Mouse (Mus musculus) megakaryocyte, embryonic 14.5 days (primary cell): ENCODE measurements around the gene Spocd1. TPM values are rescaled to one million over a fixed set of nuclear protein-coding genes. Genes with fewer than 3 reads are reported as not detected.
"Not testable (repeated sequence)": the region's sequence is repeated elsewhere in the genome, so short reads cannot be mapped to it uniquely, and the experiment has no call there.

Source experiments
- H3K27me3 ChIP-seq: replicated peaks from 2 replicates; pipeline ENCODE3; 2012; ENCODE audit warnings: inconsistent platforms
- H3K36me3 ChIP-seq: replicated peaks from 2 replicates; pipeline ENCODE3; 2012; ENCODE audit warnings: low read length, inconsistent platforms, mixed read lengths
- H3K4me1 ChIP-seq: 2 replicates; pipeline ENCODE4 v1.6.1; 2012; ENCODE audit warnings: inconsistent platforms
- H3K4me3 ChIP-seq: replicated peaks from 2 replicates; pipeline ENCODE3; 2012; ENCODE audit warnings: moderate library complexity, mild to moderate bottlenecking, inconsistent platforms
- H3K9me3 ChIP-seq: 2 replicates; pipeline ENCODE4 v1.6.1; 2012; ENCODE audit warnings: inconsistent platforms
- FLI1 ChIP-seq: IDR thresholded peaks from 2 replicates; pipeline ENCODE4 v1.6.1; 2012; ENCODE audit warnings: low read length, inconsistent platforms, mixed read lengths
- GATA1 ChIP-seq: IDR thresholded peaks from 3 replicates; pipeline ENCODE4 v1.6.1; 2012; ENCODE audit warnings: mixed read lengths, low read length, inconsistent platforms, borderline replicate concordance
- polyA plus RNA-seq: library from polyadenylated mRNA; stranded (reverse); fragments of >175 nt; gene quantifications from 2 replicates; pipeline ENCODE4 v1.2.3, GENCODE M21; 2012; ENCODE audit warnings: low replicate concordance; ENCODE audit not compliant: insufficient read depth

The Spocd1 gene
- polyA plus RNA-seq: 0.43 TPM in 1 of 2 replicates, not detected in the other

GRCm38 (mm10) chr4:129928949-129929348 is at the start of gene Spocd1:
Gene Spocd1, plus strand, starts transcription at chr4:129929249.
- Histone ChIP-seq H3K4me1 (peaks cover 45% of the 10 kb centered on the region), H3K4me3 (peak within 1 kb of the TSS; percentile 88), H3K9me3 (peaks cover 11% of the 10 kb centered on the region), H3K36me3 (no peaks in the 10 kb centered on the region), H3K27me3 (peaks cover 22% of the 10 kb centered on the region)
- no peak for TF ChIP-seq GATA1
- TF ChIP-seq FLI1: no peak

DNA sequence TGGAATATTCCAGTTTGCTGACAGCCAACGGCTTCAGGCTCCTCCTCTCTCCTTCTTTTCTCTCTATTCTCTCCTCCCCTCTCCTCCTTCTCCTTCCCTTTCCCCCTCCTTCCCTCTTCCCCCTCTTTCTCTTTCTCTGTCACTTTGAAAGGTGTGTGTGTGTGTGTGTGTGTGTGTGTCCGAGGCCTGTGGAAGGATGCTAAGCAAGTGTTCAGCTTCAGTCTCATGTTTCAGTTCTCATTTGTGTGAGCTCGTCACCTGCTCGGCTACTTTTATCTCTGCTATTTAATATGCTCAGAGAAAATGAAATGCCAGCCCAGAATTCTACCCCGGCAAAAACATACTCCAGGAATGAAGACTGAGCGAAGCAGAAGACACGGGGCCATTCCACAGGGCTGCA is 48.4 kb upstream of the Spocd1 start:
- Histone ChIP-seq H3K4me3 (no peak overlapping the region), H3K9me3 (no peaks in the 10 kb centered on the region), H3K36me3 (no peaks in the 10 kb centered on the region), H3K4me1 (peaks cover 53% of the 10 kb centered on the region), H3K27me3 (no peaks in the 10 kb centered on the region)
- TF ChIP-seq FLI1 (no peak), GATA1 (no peak)

GRCm38 (mm10) chr4:129881661-129882060 is 47.4 kb upstream of the Spocd1 start:
- Histone ChIP-seq H3K9me3 (no peaks in the 10 kb centered on the region), H3K4me1 (peaks cover 51% of the 10 kb centered on the region), H3K27me3 (no peaks in the 10 kb centered on the region), H3K36me3 (no peaks in the 10 kb centered on the region), H3K4me3 (no peak overlapping the region)
- TF ChIP-seq GATA1 (no peak), FLI1 (no peak)

GRCm38 (mm10) chr4:129882555-129883293 is 46.3 kb upstream of the Spocd1 start:
- H3K27me3 ChIP-seq: no peaks in the 10 kb centered on the region
- no peaks in the 10 kb centered on the region for H3K9me3 ChIP-seq
- peaks cover 41% of the 10 kb centered on the region for H3K4me1 ChIP-seq
- no peak for TF ChIP-seq GATA1
- no peak for TF ChIP-seq FLI1
- H3K36me3 ChIP-seq: no peaks in the 10 kb centered on the region
- peak overlapping the region; percentile 90 for H3K4me3 ChIP-seq

GRCm38 (mm10) chr4:129884041-129884930 is 44.8 kb upstream of the Spocd1 start:
- TF ChIP-seq FLI1: no peak
- no peak for TF ChIP-seq GATA1
- Histone ChIP-seq H3K27me3 (no peaks in the 10 kb centered on the region), H3K36me3 (no peaks in the 10 kb centered on the region), H3K9me3 (no peaks in the 10 kb centered on the region), H3K4me1 (peaks cover 33% of the 10 kb centered on the region), H3K4me3 (peak overlapping the region; percentile 57)

DNA sequence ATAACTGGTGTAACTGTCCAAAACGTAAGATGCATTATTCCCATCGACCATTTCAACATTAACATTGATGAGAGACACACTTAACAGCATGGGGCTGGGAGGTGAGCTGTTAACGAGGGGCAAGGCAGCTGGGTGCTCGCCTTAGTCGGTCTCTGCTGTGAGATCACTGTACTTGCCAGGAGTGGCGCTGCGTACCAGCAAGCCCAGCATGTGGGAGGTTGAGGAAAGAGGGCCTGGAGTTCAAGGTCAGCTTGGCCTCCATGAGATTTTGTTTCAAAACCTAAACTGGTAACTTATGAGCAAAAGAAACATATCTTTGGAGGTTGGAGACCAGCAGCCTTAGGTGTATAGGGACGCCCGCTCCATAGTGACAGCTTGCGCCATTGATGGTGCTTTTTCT is 39.4 kb upstream of the Spocd1 start:
- Histone ChIP-seq H3K4me3 (no peak overlapping the region), H3K9me3 (no peaks in the 10 kb centered on the region), H3K36me3 (no peaks in the 10 kb centered on the region), H3K4me1 (no peaks in the 10 kb centered on the region), H3K27me3 (no peaks in the 10 kb centered on the region)
- no peak for TF ChIP-seq FLI1
- no peak for TF ChIP-seq GATA1

- Histone ChIP-seq H3K4me1 (no peaks in the 10 kb centered on the region), H3K9me3 (peaks cover under 1% of the 10 kb centered on the region; the same call in 1 of the 2 replicates), H3K4me3 (no peak overlapping the region), H3K27me3 (no peaks in the 10 kb centered on the region), H3K36me3 (no peaks in the 10 kb centered on the region)
- TF ChIP-seq GATA1 (no peak), FLI1 (no peak)
Observed at GRCm38 (mm10) chr4:129890094-129890493, 39.0 kb upstream of the Spocd1 start.

GRCm38 (mm10) chr4:129894861-129895260 is 34.2 kb upstream of the Spocd1 start:
- no peaks in the 10 kb centered on the region for H3K27me3 ChIP-seq
- TF ChIP-seq FLI1 (no peak), GATA1 (no peak)
- H3K4me3 ChIP-seq: no peak overlapping the region
- H3K4me1 ChIP-seq: no peaks in the 10 kb centered on the region
- peaks cover 4% of the 10 kb centered on the region for H3K9me3 ChIP-seq
- H3K36me3 ChIP-seq: peaks cover 3% of the 10 kb centered on the region

GRCm38 (mm10) chr4:129898815-129899214 is 30.2 kb upstream of the Spocd1 start:
- not testable (repeated sequence) for H3K4me3 ChIP-seq, H3K36me3 ChIP-seq, H3K4me1 ChIP-seq, H3K27me3 ChIP-seq, H3K9me3 ChIP-seq

- TF ChIP-seq GATA1 (no peak), FLI1 (no peak)
Observed at GRCm38 (mm10) chr4:129902394-129902793, 26.7 kb upstream of the Spocd1 start.

More at GRCm38 (mm10) chr4:129902394-129902793, 26.7 kb upstream of the Spocd1 start:
- no peaks in the 10 kb centered on the region for H3K36me3 ChIP-seq
- peaks cover 4% of the 10 kb centered on the region; the same call in 1 of the 2 replicates for H3K4me1 ChIP-seq
- H3K27me3 ChIP-seq: peaks cover 5% of the 10 kb centered on the region
- no peaks in the 10 kb centered on the region for H3K9me3 ChIP-seq
- H3K4me3 ChIP-seq: no peak overlapping the region
